Mouse (Mus musculus) adrenal gland, postnatal 14 days (tissue): ENCODE data around the gene Src. TPM values are rescaled to one million over a fixed set of nuclear protein-coding genes. Genes with fewer than 3 reads are reported as not detected.

Source experiments
- DNase-seq: peaks from one replicate; pipeline ENCODE4 v3.0.0; 2021; ENCODE audit warnings: mixed read lengths
- total RNA-seq: library from RNA; stranded (reverse); gene quantifications from 2 replicates; pipeline ENCODE4 v1.2.3, GENCODE M21; 2021

Gene Src
- total RNA-seq, 1 experiment from 2014 or later = 16.2 TPM

GRCm38 (mm10) chr2:157412497-157412896, 5.7 kb upstream of the Src start:
- DNase-seq = no peak

GRCm38 (mm10) chr2:157417229-157417628, 1.0 kb upstream of the Src start:
- no peak for DNase-seq

- no peak for DNase-seq
Measured at GRCm38 (mm10) chr2:157418609-157419071, 396 bp downstream of the Src start.

- DNase-seq = no peak
Measured at GRCm38 (mm10) chr2:157419506-157419905, 1.3 kb downstream of the Src start.

GRCm38 (mm10) chr2:157420404-157420803, 2.2 kb downstream of the Src start:
- DNase-seq = no peak

GRCm38 (mm10) chr2:157422062-157422655, 3.9 kb downstream of the Src start:
- DNase-seq = no peak

GRCm38 (mm10) chr2:157422854-157423705, 4.8 kb downstream of the Src start:
- DNase-seq = peak; percentile 51

- DNase-seq = peak; percentile 51
Measured at GRCm38 (mm10) chr2:157423706-157424125, 5.5 kb downstream of the Src start.

GRCm38 (mm10) chr2:157424126-157424903, 6.1 kb downstream of the Src start:
- DNase-seq = peak; percentile 72

GRCm38 (mm10) chr2:157424904-157425642, 6.8 kb downstream of the Src start:
- no peak for DNase-seq

GRCm38 (mm10) chr2:157425643-157425988, 7.4 kb downstream of the Src start:
- DNase-seq = no peak

GRCm38 (mm10) chr2:157426171-157426570, 7.9 kb downstream of the Src start:
- DNase-seq = peak; percentile 61

- DNase-seq = no peak
Measured at GRCm38 (mm10) chr2:157427164-157427563, 8.9 kb downstream of the Src start.

- no peak for DNase-seq
Measured at GRCm38 (mm10) chr2:157428351-157429139, 10.3 kb downstream of the Src start.

GRCm38 (mm10) chr2:157429735-157430134, 11.5 kb downstream of the Src start:
- DNase-seq = no peak

- DNase-seq = no peak
Measured at GRCm38 (mm10) chr2:157430667-157431429, 12.6 kb downstream of the Src start.

- DNase-seq = no peak
Measured at GRCm38 (mm10) chr2:157431912-157432311, 13.7 kb downstream of the Src start.

- DNase-seq = peak; percentile 57
Measured at GRCm38 (mm10) chr2:157432476-157432875, 14.2 kb downstream of the Src start.

- DNase-seq = no peak
Measured at GRCm38 (mm10) chr2:157434041-157434440, 15.8 kb downstream of the Src start.

- DNase-seq = no peak
Measured at GRCm38 (mm10) chr2:157434497-157434896, 16.3 kb downstream of the Src start.
